Mouse (Mus musculus): ENCODE measurements around the gene Epas1.

GRCm38 (mm10) chr17:86880461-86881044 is 127.1 kb downstream of the Epas1 start:
- TF ChIP-seq CTCF (IDR thresholded peaks at IDR 0.05; ENCODE audit: low read depth, low read length), result no peak
- TF ChIP-seq EP300 (IDR thresholded peaks at IDR 0.05; ENCODE audit: insufficient read depth, low read depth, low read length), result no peak

Data from ES-Bruce4 (cell line).